Mouse (Mus musculus): ENCODE data around the gene Slc25a13.

GRCm38 (mm10) chr6:6207836-6208235 is 9.1 kb downstream of the Slc25a13 start:
- TF ChIP-seq GATA1 (IDR thresholded peaks at IDR 0.05; ENCODE audit: low read length) = no peak
- no peak for TF ChIP-seq TAL1 (IDR thresholded peaks at IDR 0.05; ENCODE audit: low read length)

Data from erythroblast, embryonic 14.5 days (primary cell).